Mouse (Mus musculus): ENCODE measurements around the gene Btbd35f21. TPM values are rescaled to one million over a fixed set of nuclear protein-coding genes. Genes with fewer than 3 reads are reported as not detected.
"Not testable (repeated sequence)": the region's sequence is repeated elsewhere in the genome, so short reads cannot be mapped to it uniquely, and the experiment has no call there.

Gene Btbd35f21
- not detected in 2 replicates for polyA plus RNA-seq (2012; rRNA removed)

- H3K27ac ChIP-seq (ENCODE audit: control insufficient read depth, insufficient read depth, low read length); H3K4me3 ChIP-seq (ENCODE audit: control insufficient read depth, insufficient read depth, low read length); H3K27me3 ChIP-seq (ENCODE audit: control insufficient read depth, insufficient read depth, low read length); DNase-seq; H3K4me1 ChIP-seq (replicated peaks; ENCODE audit: control insufficient read depth, insufficient read depth, low read length); H3K36me3 ChIP-seq (ENCODE audit: control insufficient read depth, insufficient read depth, low read length): not testable (repeated sequence)
- WGBS: 100% methylated on average over 1 of the region's 2 CpGs
Measured at GRCm38 (mm10) chrX:32725809-32726208, at the start of gene Btbd35f21. TSS of gene Btbd35f21 (plus strand) at chrX:32726109.

Other genes with a start within 250 kb of the Btbd35f21 start
- gene Btbd35f1, start 166.1 kb upstream of the Btbd35f21 start, polyA plus RNA-seq (2012; rRNA removed): not detected in 2 replicates
- not detected in 2 replicates for gene Gm5926, start 75.4 kb upstream of the Btbd35f21 start, polyA plus RNA-seq (2012; rRNA removed)
- gene Btbd35f30, start 168.5 kb downstream of the Btbd35f21 start, polyA plus RNA-seq (2012; rRNA removed): not detected in 2 replicates
- gene Gm21789, start 215.7 kb downstream of the Btbd35f21 start, polyA plus RNA-seq (2012; rRNA removed): not detected in 2 replicates
- gene Btbd35f5, start 247.8 kb downstream of the Btbd35f21 start, polyA plus RNA-seq (2012; rRNA removed): not detected in 2 replicates